Mouse (Mus musculus) MN1 (cell line): ENCODE measurements around the gene Vmn1r198.
"Not testable (repeated sequence)": the region's sequence is repeated elsewhere in the genome, so short reads cannot be mapped to it uniquely, and the experiment has no call there.

Experiments used
- DNase-seq: peaks from one replicate; pipeline ENCODE4 v3.0.0-alpha.2; 2016; ENCODE audit warnings: low spot score

Vmn1r198 gene

DNA sequence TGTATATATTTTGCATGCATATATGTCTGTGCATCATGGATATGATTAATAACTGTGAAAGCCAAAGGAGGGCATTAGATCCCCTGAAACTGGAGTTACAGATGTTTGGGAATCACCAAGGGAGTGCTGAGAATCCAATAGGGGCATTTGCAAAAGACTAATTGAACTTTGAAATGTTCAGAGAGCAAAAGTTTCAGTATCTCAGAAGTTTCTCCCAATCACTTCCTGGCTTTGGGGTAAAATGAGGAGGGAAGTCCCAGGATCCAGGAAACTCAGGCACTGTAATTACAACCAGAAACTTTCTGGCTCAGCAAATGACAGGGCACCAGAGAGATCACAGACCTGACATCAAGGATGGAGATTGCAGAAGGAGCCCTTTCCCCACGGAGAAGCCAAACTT, at the start of gene Vmn1r198:
Vmn1r198 (plus strand) TSS at position 301 of the 400 bp plus-strand sequence.
- DNase-seq = no peak

DNA sequence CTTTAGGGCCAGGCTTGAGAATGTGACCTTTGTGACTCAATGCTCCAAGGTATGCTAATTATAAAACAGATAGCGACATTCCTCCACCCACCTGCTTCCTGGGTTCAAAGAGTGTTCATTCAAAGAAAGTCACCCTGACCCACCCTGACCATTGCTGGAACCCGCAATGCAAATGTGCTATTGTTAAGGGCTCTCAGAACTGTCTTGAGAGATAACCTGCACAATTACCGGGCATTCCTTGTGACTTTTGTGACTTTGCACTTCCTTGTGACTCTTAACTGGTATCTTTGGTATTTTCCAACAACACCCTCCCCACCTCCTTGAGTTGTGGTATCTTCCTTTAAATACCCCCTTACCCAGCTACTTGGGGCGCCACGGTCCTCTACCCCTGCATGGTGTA, 42.1 kb upstream of the Vmn1r198 start:
- not testable (repeated sequence) for DNase-seq

DNA sequence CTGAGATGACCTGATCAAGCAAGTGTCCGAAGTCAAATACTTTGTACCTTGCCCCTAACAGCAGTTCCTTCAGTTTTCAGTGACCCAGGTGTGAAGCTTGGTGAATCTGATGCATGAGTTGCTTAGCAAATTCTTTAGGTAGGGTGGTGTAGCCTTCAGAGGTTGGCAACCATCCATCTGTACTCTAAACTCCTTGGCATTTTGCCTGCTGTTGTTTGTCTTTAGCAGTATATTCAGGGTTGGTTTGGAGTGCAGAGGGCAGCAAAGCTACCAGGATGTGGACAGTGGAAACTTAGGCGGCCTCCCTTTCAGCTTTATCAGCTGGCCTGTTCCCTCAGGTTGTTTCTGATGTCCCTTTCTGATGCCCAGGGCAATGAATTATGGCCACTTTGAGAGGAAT, 34.8 kb upstream of the Vmn1r198 start:
- no peak for DNase-seq

DNA sequence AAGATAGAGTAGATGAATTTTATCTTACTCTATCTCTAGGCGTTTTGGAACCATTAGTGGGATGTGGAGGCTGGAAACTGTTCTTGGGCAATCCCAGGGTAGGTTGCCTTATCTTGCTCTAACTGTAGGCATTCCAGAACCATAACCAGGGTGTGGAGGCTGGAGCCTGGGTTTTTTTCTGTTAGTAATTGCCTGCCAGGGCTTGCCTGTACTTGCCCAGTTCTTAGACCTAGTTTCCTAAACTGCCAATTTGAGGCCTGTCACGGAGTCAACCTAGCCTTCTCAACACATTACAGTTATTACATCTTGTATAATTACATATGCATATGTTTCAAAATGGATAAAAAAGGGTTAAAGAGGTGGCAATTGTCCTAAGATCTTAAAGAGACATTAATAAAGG, 32.8 kb upstream of the Vmn1r198 start:
- no peak for DNase-seq

DNA sequence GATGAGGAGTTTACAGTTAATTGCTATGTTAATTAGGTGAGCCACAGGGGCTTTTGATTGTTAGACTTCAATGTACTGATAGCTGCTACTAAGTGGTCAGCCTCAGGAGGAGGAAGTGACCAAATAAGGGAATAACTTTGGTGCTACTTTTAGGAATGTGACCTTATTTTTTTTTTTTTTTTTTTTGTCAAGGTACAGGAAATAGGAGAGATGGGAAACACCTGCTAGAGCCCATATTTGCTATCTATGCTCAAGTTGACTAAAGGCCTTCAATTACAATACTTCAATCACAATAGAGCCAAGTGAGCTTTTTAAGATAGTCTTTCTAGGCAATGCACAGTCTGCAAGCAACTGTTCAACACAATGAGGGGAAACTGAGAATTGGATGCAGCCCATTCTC, 30.1 kb upstream of the Vmn1r198 start:
- DNase-seq = no peak

DNA sequence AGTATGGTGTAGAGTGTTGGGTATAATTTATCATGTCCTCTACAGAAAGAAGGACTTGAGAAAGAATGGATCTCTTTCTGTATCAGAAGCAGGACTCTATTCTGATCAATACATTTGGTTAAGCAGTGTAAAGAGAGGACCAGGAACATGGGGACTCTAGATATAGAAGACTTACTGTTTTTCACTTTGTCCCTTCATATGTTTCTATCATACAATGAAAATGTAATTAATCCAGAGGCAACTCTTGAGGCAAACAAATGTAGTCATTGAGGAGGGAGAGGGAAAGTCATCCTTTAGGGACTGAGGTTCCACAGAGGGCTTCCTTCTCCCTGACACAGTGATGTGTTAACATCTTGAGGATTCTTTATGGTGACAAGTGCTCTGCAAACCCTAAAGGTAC, 25.9 kb upstream of the Vmn1r198 start, which contains the start of gene Vmn1r197:
Vmn1r197 (plus strand) TSS at position 301 of the 400 bp plus-strand sequence.
- DNase-seq = no peak

DNA sequence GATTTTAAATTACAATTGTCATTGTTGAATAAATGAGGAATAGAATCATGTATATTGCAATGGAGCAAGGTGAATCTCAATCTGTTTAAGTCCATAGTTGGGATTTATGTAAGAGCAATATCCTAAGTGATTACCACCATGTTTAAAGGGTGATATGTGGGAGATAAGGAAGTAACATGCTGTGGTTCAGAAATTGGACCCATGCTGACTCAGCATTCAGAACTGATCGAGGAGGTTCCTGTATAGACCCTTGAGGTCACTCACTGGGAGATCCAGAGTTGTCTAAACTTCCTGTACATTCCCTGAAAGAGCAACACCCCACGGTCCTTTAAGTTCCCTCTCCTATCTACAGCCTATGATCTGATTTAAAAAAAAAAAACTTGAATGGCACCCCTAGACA, 16.9 kb upstream of the Vmn1r198 start:
- DNase-seq = no peak

DNA sequence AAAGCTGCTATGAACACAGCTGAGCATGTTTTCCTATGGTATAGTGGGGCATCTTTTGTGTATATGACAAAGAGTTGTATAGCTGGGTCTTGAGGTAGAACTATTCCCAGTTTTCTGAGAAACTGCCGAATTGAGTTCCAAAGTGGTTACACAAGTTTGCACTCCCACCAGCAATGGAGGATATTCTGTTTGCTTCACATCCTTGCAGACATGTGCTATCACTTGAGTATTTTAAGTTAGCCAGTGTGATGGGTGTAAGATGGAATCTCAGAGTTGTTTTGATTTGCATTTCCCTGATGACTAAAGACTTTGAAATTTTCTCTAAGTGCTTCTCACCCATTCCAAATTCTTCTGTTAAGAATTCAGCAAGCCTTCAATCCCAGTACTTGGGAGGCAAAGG, 14.6 kb upstream of the Vmn1r198 start:
- no peak for DNase-seq

DNA sequence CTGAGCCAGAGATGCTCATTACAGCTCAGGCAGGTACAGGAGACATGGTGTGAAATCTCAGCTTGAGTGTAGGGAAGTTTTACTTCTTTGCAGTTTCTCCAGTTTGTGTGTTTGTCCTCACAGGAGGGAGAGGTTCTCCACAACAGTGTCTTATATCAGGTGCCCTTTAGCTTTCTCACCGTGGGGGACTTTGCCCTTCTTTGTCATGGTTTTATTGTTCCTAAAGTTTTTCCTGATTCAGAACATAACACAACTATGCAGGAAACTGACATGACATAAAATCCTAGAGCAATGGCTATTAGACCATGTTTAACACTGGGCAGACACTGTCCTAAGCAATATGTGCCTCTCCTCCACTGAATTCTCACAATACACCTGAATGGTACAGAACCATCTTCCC, 649 bp downstream of the Vmn1r198 start:
- no peak for DNase-seq

DNA sequence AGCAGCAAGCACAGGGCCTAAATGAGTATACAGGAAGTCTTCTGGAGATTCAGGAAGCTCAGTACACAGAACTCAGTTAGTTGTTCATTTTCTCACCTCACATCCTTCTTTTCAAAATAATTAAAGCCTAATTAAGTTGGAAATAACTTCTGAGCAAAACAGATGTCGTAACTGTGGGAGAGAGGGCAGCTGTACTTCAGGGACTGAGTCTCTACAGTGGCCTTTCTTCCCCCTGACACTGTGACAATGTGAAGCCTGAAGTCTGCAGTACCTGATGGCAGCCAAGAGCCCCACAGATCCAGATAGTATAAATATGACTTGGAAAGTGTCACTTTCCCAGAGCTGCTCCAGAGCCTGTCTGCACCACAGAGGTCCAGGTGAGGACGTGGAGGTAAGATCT, 29.4 kb downstream of the Vmn1r198 start, which contains the start of gene Vmn1r199:
Vmn1r199 (plus strand) TSS at position 301 of the 400 bp plus-strand sequence.
- no peak for DNase-seq

DNA sequence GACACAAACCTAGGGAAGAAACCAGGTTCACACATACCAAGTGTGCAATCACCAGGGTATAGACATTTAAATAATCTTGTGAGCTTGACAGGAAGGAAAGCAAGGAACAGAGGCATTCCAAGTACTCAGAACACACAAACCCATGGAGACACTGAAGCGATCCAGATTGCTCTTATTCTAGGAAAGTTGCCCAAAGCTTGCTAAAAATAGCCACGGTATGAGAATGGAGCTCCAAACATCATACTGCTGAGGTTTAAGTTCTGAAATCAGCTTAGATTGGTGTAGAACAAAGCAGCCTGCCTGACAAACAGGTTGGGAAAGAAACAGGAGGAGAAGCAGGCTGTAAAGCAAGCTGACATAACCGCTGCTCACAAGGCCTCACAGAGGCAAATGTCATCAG, 31.0 kb downstream of the Vmn1r198 start:
- not testable (repeated sequence) for DNase-seq

DNA sequence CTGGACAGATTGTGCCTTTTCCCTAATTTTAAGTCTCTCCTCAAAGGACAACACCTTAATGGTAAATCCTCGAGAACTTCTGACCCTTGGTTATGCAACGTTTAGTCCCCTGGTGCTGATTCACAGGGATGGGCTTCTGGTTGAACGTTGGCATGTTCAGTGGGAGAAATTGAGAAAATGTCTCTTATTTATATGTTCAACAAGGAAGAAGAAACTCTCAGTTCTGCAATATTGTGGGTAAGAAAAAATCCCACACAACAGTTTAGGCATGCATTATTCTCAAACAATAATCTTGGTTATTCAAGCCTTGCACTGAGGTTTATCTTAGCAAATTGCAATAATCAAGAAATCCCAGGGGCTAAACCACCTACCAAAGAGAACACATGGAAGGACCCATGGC, 33.2 kb downstream of the Vmn1r198 start:
- DNase-seq = no peak

DNA sequence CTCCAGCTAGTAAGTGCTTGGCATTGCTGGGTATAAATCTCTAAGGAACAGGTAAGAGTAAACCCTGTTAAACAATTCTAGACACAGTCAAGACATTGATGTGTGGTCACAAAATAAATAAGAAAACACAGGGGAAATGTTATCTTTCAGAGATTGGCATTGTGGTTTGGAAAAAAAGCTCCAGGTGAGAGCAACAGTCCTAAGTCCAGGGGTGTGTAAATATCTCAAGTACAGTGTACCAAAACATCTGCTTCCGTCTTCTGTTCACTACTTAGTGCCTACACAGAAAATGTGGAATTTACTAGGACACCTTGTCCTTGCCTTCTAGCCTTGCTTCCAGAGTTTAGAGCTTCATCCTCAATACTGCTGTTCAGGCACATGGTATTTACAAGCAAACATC, 36.9 kb downstream of the Vmn1r198 start:
- DNase-seq = no peak

DNA sequence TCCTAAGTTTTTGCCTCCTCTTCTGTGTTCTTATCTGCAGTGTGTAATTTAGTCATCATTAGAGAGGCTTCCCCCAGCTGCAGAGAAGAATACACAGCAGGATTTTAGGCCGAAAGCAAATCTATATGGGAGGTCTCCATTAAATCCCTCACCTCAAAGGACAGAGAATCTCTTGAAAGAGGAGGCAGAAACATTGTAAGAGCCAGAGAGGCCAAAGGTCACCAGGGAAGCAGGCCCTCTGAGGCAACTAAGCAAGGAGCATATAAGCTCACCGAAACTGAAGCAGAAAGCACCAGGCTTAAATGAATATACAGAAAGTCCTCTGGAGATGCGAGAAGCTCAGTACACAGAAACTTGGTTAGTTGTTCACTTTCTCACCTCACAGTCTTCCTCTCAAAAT, 39.9 kb downstream of the Vmn1r198 start, which contains the start of gene Vmn1r200:
Vmn1r200 (plus strand) TSS at position 301 of the 400 bp plus-strand sequence.
- DNase-seq = no peak

DNA sequence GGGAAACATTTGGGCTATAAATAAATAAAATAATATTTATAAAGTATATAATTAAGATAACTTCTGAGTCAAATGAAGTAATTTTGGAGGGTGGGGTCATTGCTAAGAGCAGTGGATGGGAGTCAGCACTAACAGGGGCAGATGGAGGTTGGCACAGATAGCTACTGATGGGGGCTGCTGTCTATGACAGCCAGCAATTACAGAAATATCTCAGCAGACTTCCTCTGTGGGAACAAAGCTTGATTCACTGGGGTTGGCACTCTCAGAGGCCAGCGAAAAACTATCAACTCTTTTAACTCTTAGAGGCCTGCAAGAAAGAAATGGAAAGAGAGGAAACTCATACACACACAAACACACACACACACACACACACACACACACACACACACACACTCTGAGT, 52.8 kb downstream of the Vmn1r198 start:
- no peak for DNase-seq
